Mouse (Mus musculus) MEL (cell line): ENCODE measurements around the gene Clec16a. TPM values are rescaled to one million over a fixed set of nuclear protein-coding genes. Genes with fewer than 3 reads are reported as not detected.

Source experiments
- DNase-seq: peaks from one replicate; pipeline ENCODE4 v3.0.0; 2011; ENCODE audit warnings: low read depth, low spot score
- H3K27ac ChIP-seq: 2 replicates; pipeline ENCODE4 v1.5.1; 2012; ENCODE audit warnings: low read depth, mild to moderate bottlenecking, control low read depth, low read length, moderate library complexity; ENCODE audit not compliant: control insufficient read depth
- H3K27me3 ChIP-seq, 2 experiments: fragments of 150-350 bp in 1 of 2; sonication (generic) in 1 of 2; 2 replicates each; pipeline ENCODE4 v1.6.1; 2012; ENCODE audit warnings: low read length in 2 of 2, mild to moderate bottlenecking in 2 of 2, improper control_type of control experiment in 1 of 2, moderate library complexity in 1 of 2; ENCODE audit not compliant: insufficient read depth in 2 of 2, control insufficient read depth in 1 of 2
- H3K36me3 ChIP-seq, 2 experiments: 2 replicates each; pipeline ENCODE4 v1.6.1; 2012 to 2014; ENCODE audit warnings: low read length in 2 of 2, improper control_type of control experiment in 1 of 2, inconsistent platforms in 1 of 2, mild to moderate bottlenecking in 1 of 2; ENCODE audit not compliant: insufficient read depth in 2 of 2, control insufficient read depth in 1 of 2
- H3K4me1 ChIP-seq, 2 experiments: fragments of 150-350 bp in 1 of 2; sonication (generic) in 1 of 2; 2 replicates each; pipeline ENCODE4 v1.6.1; 2012; ENCODE audit warnings: low read length in 2 of 2, improper control_type of control experiment in 1 of 2, mild to moderate bottlenecking in 1 of 2; ENCODE audit not compliant: insufficient read depth in 2 of 2, control insufficient read depth in 1 of 2
- H3K4me3 ChIP-seq, 2 experiments: fragments of 150-350 bp in 1 of 2; sonication (generic) in 1 of 2; 2 replicates each; pipeline ENCODE4 v1.5.1; 2012; ENCODE audit warnings: low read depth in 2 of 2, low read length in 2 of 2, mild to moderate bottlenecking in 2 of 2, moderate library complexity in 2 of 2, control low read depth in 1 of 2, improper control_type of control experiment in 1 of 2; ENCODE audit not compliant: control insufficient read depth in 1 of 2, insufficient read depth in 1 of 2
- H3K79me2 ChIP-seq: 2 replicates; pipeline ENCODE4 v1.6.1; 2012; ENCODE audit warnings: mild to moderate bottlenecking, low read length, moderate library complexity; ENCODE audit not compliant: control insufficient read depth, poor library complexity, insufficient read depth
- H3K9ac ChIP-seq: 2 replicates; pipeline ENCODE4 v1.6.1; 2012; ENCODE audit warnings: low read depth, mild to moderate bottlenecking, control low read depth, low read length, moderate library complexity; ENCODE audit not compliant: control insufficient read depth, poor library complexity, severe bottlenecking
- H3K9me3 ChIP-seq: fragments of 150-350 bp; sonication (generic); replicated peaks from 2 replicates; pipeline ENCODE4 v1.6.1; 2012; ENCODE audit warnings: mild to moderate bottlenecking, low read length, improper control_type of control experiment, moderate library complexity; ENCODE audit not compliant: insufficient read depth
- CHD1 ChIP-seq: IDR thresholded peaks from 2 replicates; pipeline ENCODE4 v1.6.1; 2012; ENCODE audit warnings: low read depth, mild to moderate bottlenecking, inconsistent platforms, low read length, improper control_type of control experiment
- E2F4 ChIP-seq: IDR thresholded peaks from 2 replicates; pipeline ENCODE4 v1.6.1; 2011; ENCODE audit warnings: low read depth, low read length, improper control_type of control experiment, borderline replicate concordance
- ELF1 ChIP-seq: IDR thresholded peaks from 2 replicates; pipeline ENCODE4 v1.6.1; 2014; ENCODE audit warnings: low read depth, mild to moderate bottlenecking, inconsistent platforms, low read length, improper control_type of control experiment, moderate library complexity
- EP300 ChIP-seq, 2 experiments: IDR thresholded peaks; 2 replicates each; pipeline ENCODE4 v1.6.1; 2011; ENCODE audit warnings: improper control_type of control experiment in 2 of 2, low read length in 2 of 2, low read depth in 1 of 2, mild to moderate bottlenecking in 1 of 2
- GABPA ChIP-seq: IDR thresholded peaks from 2 replicates; pipeline ENCODE4 v1.6.1; 2012; ENCODE audit warnings: low read depth, mild to moderate bottlenecking, inconsistent platforms, low read length, improper control_type of control experiment, moderate library complexity
- JUND ChIP-seq: IDR thresholded peaks from 2 replicates; pipeline ENCODE4 v1.6.1; 2011; ENCODE audit warnings: low read depth, mild to moderate bottlenecking, improper control_type of control experiment, low read length
- MAFK ChIP-seq: IDR thresholded peaks from 2 replicates; pipeline ENCODE4 v1.6.1; 2011; ENCODE audit warnings: low read depth, mild to moderate bottlenecking, low read length, improper control_type of control experiment, borderline replicate concordance
- MAX ChIP-seq: IDR thresholded peaks from 2 replicates; pipeline ENCODE4 v1.6.1; 2011; ENCODE audit warnings: low read length, improper control_type of control experiment
- MXI1 ChIP-seq: IDR thresholded peaks from 2 replicates; pipeline ENCODE4 v1.6.1; 2011; ENCODE audit warnings: mild to moderate bottlenecking, low read depth, low read length, improper control_type of control experiment
- NRF1 ChIP-seq: IDR thresholded peaks from 2 replicates; pipeline ENCODE4 v1.6.1; 2014; ENCODE audit warnings: low read depth, mild to moderate bottlenecking, inconsistent platforms, low read length, improper control_type of control experiment, moderate library complexity; ENCODE audit not compliant: poor library complexity, insufficient read depth, severe bottlenecking
- POLR2A ChIP-seq, 2 experiments: IDR thresholded peaks; 2 replicates each; pipeline ENCODE4 v1.6.1; 2011 to 2012; ENCODE audit warnings: low read length in 2 of 2, mild to moderate bottlenecking in 2 of 2, control low read depth in 1 of 2, improper control_type of control experiment in 1 of 2, low read depth in 1 of 2, moderate library complexity in 1 of 2; ENCODE audit not compliant: control insufficient read depth in 1 of 2, insufficient read depth in 1 of 2, poor library complexity in 1 of 2
- POLR2AphosphoS2 ChIP-seq: IDR thresholded peaks from 2 replicates; pipeline ENCODE4 v1.6.1; 2011; ENCODE audit warnings: low read length, improper control_type of control experiment
- POLR2AphosphoS5 ChIP-seq: IDR thresholded peaks from 2 replicates; pipeline ENCODE4 v1.6.1; 2012; ENCODE audit warnings: low read depth, borderline replicate concordance, mild to moderate bottlenecking, inconsistent platforms, low read length, moderate library complexity, mixed read lengths
- RAD21 ChIP-seq: IDR thresholded peaks from 2 replicates; pipeline ENCODE4 v1.6.1; 2011; ENCODE audit warnings: mild to moderate bottlenecking, low read depth, low read length, improper control_type of control experiment
- RCOR1 ChIP-seq: IDR thresholded peaks from 2 replicates; pipeline ENCODE4 v1.6.1; 2012; ENCODE audit warnings: low read depth, mild to moderate bottlenecking, inconsistent platforms, low read length, improper control_type of control experiment
- SIN3A ChIP-seq: IDR thresholded peaks from 2 replicates; pipeline ENCODE4 v1.6.1; 2012; ENCODE audit warnings: low read length, improper control_type of control experiment, inconsistent platforms
- TAL1 ChIP-seq: IDR thresholded peaks from 2 replicates; pipeline ENCODE4 v1.6.1; 2012; ENCODE audit warnings: mild to moderate bottlenecking, inconsistent platforms, low read length, moderate library complexity, mixed read lengths
- TCF12 ChIP-seq: IDR thresholded peaks from 2 replicates; pipeline ENCODE4 v1.6.1; 2014; ENCODE audit warnings: low read depth, mild to moderate bottlenecking, inconsistent platforms, low read length, improper control_type of control experiment, moderate library complexity
- UBTF ChIP-seq: IDR thresholded peaks from 2 replicates; pipeline ENCODE4 v1.6.1; 2012; ENCODE audit warnings: low read depth, mild to moderate bottlenecking, inconsistent platforms, low read length, improper control_type of control experiment, moderate library complexity, borderline replicate concordance; ENCODE audit not compliant: insufficient read depth
- USF1 ChIP-seq: IDR thresholded peaks from 2 replicates; pipeline ENCODE4 v1.6.1; 2014; ENCODE audit warnings: low read depth, mild to moderate bottlenecking, inconsistent platforms, low read length, improper control_type of control experiment, moderate library complexity
- ZC3H11A ChIP-seq: IDR thresholded peaks from 2 replicates; pipeline ENCODE4 v1.6.1; 2012; ENCODE audit warnings: low read depth, mild to moderate bottlenecking, inconsistent platforms, low read length, improper control_type of control experiment
- ZKSCAN1 ChIP-seq: IDR thresholded peaks from 2 replicates; pipeline ENCODE4 v1.6.1; 2012; ENCODE audit warnings: low read depth, mild to moderate bottlenecking, inconsistent platforms, low read length, improper control_type of control experiment, moderate library complexity
- polyA plus RNA-seq, 2 experiments: library from polyadenylated mRNA; stranded (reverse) in 1 of 2; unstranded in 1 of 2; fragments of >175 nt in 1 of 2; fragments of >200 nt in 1 of 2; gene quantifications; 2 replicates each; pipeline versions ENCODE4 v1.2.1 to v1.2.4; 2012; ENCODE audit warnings: low replicate concordance in 2 of 2, low read depth in 1 of 2; ENCODE audit not compliant: insufficient read length in 2 of 2, insufficient read depth in 1 of 2, missing spikeins in 1 of 2
- total RNA-seq: library from RNA; depleted of rRNA; stranded (reverse); fragments of 300-350 nt; gene quantifications from 2 replicates; pipeline ENCODE4 v1.2.3, GENCODE M21; 2012

Clec16a gene
- total and polyA plus RNA-seq, 3 experiments, result 10.4 to 49.3 (median 22.1) TPM

- Histone ChIP-seq H3K36me3 (peaks cover 0 to 19% of the 10 kb centered on the region in 2 experiments; a peak in 3 of 4 replicates), H3K4me1 (peaks cover 9 to 23% of the 10 kb centered on the region in 2 experiments), H3K27ac (no peak overlapping the region), H3K9ac (no peak overlapping the region), H3K27me3 (no peaks in the 10 kb centered on the region), H3K4me3 (no peak overlapping the region), H3K9me3 (no peaks in the 10 kb centered on the region), H3K79me2 (no peaks in the 10 kb centered on the region)
- TF ChIP-seq TAL1 (peak; percentile 17; the same call in 1 of the 2 replicates), EP300 (IDR thresholded peaks at IDR 0.05; ENCODE audit: low read depth in 1 of 2, low read length in 2 of 2) (no peak), UBTF (no peak), E2F4 (no peak), POLR2A (IDR thresholded peaks at IDR 0.05; ENCODE audit: control insufficient read depth in 1 of 2, insufficient read depth in 1 of 2, low read depth in 1 of 2, low read length in 2 of 2, poor library complexity in 1 of 2) (no peak), USF1 (no peak), JUND (no peak), ELF1 (no peak), ZC3H11A (no peak), MAX (no peak), SIN3A (no peak), ZKSCAN1 (peak; percentile 88; the same call in 1 of the 2 replicates), NRF1 (no peak)
- peak; percentile 36 for DNase-seq
Observed at GRCm38 (mm10) chr16:10642857-10643633, 97.9 kb downstream of the Clec16a start.

- no peaks in the 10 kb centered on the region for H3K9me3 ChIP-seq
- no peaks in the 10 kb centered on the region for H3K27me3 ChIP-seq
- H3K79me2 ChIP-seq, result no peaks in the 10 kb centered on the region
- DNase-seq, result no peak
- no peak overlapping the region for H3K4me3 ChIP-seq
- H3K36me3 ChIP-seq, result peaks cover 0 to 11% of the 10 kb centered on the region in 2 experiments; a peak in 3 of 4 replicates
- H3K9ac ChIP-seq, result no peak overlapping the region
- H3K27ac ChIP-seq, result no peak overlapping the region
- peaks cover 5 to 14% of the 10 kb centered on the region in 2 experiments for H3K4me1 ChIP-seq
- no peak for TF ChIP-seq CHD1
- TF ChIP-seq POLR2AphosphoS2, result no peak
- no peak for TF ChIP-seq ELF1
- TF ChIP-seq POLR2AphosphoS5, result no peak
- no peak for TF ChIP-seq RCOR1
- TF ChIP-seq MAFK, result no peak
- TF ChIP-seq RAD21, result no peak
- TF ChIP-seq UBTF, result no peak
- no peak for TF ChIP-seq GABPA
- TF ChIP-seq MXI1, result no peak
- TF ChIP-seq TCF12, result no peak
- TF ChIP-seq, all 39 proteins: peak for 0
Observed at GRCm38 (mm10) chr16:10644238-10644637, 99.1 kb downstream of the Clec16a start.
